Mouse (Mus musculus) myocyte (in vitro differentiated cells): ENCODE data around the gene Stk38. TPM values are rescaled to one million over a fixed set of nuclear protein-coding genes. Genes with fewer than 3 reads are reported as not detected.
"Not testable (repeated sequence)": the region's sequence is repeated elsewhere in the genome, so short reads cannot be mapped to it uniquely, and the experiment has no call there.

Source experiments
- H3K27me3 ChIP-seq: one replicate; pipeline ENCODE4 v1.6.1; 2011; ENCODE audit not compliant: control insufficient read depth, insufficient read depth, insufficient read length
- H3K36me3 ChIP-seq: one replicate; pipeline ENCODE4 v1.6.1; 2011; ENCODE audit not compliant: control insufficient read depth, insufficient read depth
- H3K4me2 ChIP-seq: one replicate; pipeline ENCODE4 v1.6.1; 2011; ENCODE audit warnings: low read depth, control low read depth
- H3K4me3 ChIP-seq: one replicate; pipeline ENCODE4 v1.5.1; 2011; ENCODE audit warnings: mild to moderate bottlenecking, control low read depth, moderate library complexity
- H3K79me2 ChIP-seq: one replicate; pipeline ENCODE4 v1.6.1; 2011; ENCODE audit not compliant: control insufficient read depth, insufficient read depth
- H3ac ChIP-seq: one replicate; pipeline ENCODE4 v1.6.1; 2011; ENCODE audit not compliant: control insufficient read depth, insufficient read length
- CEBPB ChIP-seq: IDR thresholded peaks from 2 replicates; pipeline ENCODE4 v1.6.1; 2011; ENCODE audit warnings: mild to moderate bottlenecking, moderate library complexity; ENCODE audit not compliant: poor library complexity, insufficient read depth, severe bottlenecking
- E2F4 ChIP-seq: IDR thresholded peaks from one replicate; pipeline ENCODE4 v1.6.1; 2011; ENCODE audit warnings: mild to moderate bottlenecking, control low read depth, moderate library complexity; ENCODE audit not compliant: insufficient read depth
- MAX ChIP-seq: IDR thresholded peaks from one replicate; pipeline ENCODE4 v1.6.1; 2011; ENCODE audit warnings: low read depth, mild to moderate bottlenecking, control low read depth
- MYOD1 ChIP-seq, 3 experiments: IDR thresholded peaks; one replicate each; pipeline ENCODE4 v1.6.1; 2011; ENCODE audit warnings: control low read depth in 2 of 3, low read depth in 2 of 3, mild to moderate bottlenecking in 2 of 3, moderate library complexity in 1 of 3; ENCODE audit not compliant: insufficient read length in 2 of 3, control insufficient read depth in 1 of 3
- MYOG ChIP-seq, 3 experiments: IDR thresholded peaks; one replicate each; pipeline ENCODE4 v1.6.1; 2011; ENCODE audit warnings: control low read depth in 2 of 3, low read depth in 2 of 3, mild to moderate bottlenecking in 2 of 3; ENCODE audit not compliant: insufficient read length in 2 of 3, control insufficient read depth in 1 of 3, insufficient read depth in 1 of 3
- POLR2A ChIP-seq: IDR thresholded peaks from one replicate; pipeline ENCODE4 v1.6.1; 2011; ENCODE audit warnings: low read depth, mild to moderate bottlenecking, control low read depth, moderate library complexity; ENCODE audit not compliant: insufficient read length
- POLR2AphosphoS2 ChIP-seq: IDR thresholded peaks from one replicate; pipeline ENCODE4 v1.6.1; 2011; ENCODE audit warnings: low read depth, control low read depth; ENCODE audit not compliant: insufficient read length
- REST ChIP-seq: IDR thresholded peaks from one replicate; pipeline ENCODE4 v1.6.1; 2011; ENCODE audit warnings: mild to moderate bottlenecking, control low read depth, moderate library complexity; ENCODE audit not compliant: insufficient read depth, insufficient read length
- SRF ChIP-seq: IDR thresholded peaks from one replicate; pipeline ENCODE4 v1.6.1; 2011; ENCODE audit warnings: low read depth; ENCODE audit not compliant: control insufficient read depth, insufficient read length
- TCF12 ChIP-seq: IDR thresholded peaks from one replicate; pipeline ENCODE4 v1.6.1; 2011; ENCODE audit warnings: mild to moderate bottlenecking, control low read depth; ENCODE audit not compliant: poor library complexity, insufficient read depth, severe bottlenecking
- TCF3 ChIP-seq: IDR thresholded peaks from one replicate; pipeline ENCODE4 v1.6.1; 2011; ENCODE audit warnings: low read depth, control low read depth; ENCODE audit not compliant: insufficient read length
- USF1 ChIP-seq: IDR thresholded peaks from one replicate; pipeline ENCODE4 v1.6.1; 2011; ENCODE audit warnings: low read depth, mild to moderate bottlenecking, control low read depth, moderate library complexity
- polyA plus RNA-seq: library from polyadenylated mRNA; unstranded; fragments of >200 nt; fragmentation: generic; extraction: Trizol; gene quantifications from one replicate; pipeline ENCODE4 v1.2.1, GENCODE M21; 2012; ENCODE audit warnings: missing spikeins

Gene Stk38
- polyA plus RNA-seq, 1 experiment = 28.3 TPM

- no peaks in the 10 kb centered on the region for H3K27me3 ChIP-seq
- H3ac ChIP-seq = no peak overlapping the region
- no peak overlapping the region for H3K4me3 ChIP-seq
- peaks cover 3% of the 10 kb centered on the region for H3K79me2 ChIP-seq
- TF ChIP-seq POLR2A (peak; percentile 65), E2F4 (no peak), POLR2AphosphoS2 (peak; percentile 80), SRF (no peak), MAX (no peak), TCF12 (no peak), TCF3 (no peak), MYOD1 (IDR thresholded peaks at IDR 0.05; ENCODE audit: control insufficient read depth in 1 of 3, insufficient read length in 2 of 3, low read depth in 2 of 3) (peak in 1 of 3 experiments; percentile 6), USF1 (no peak), CEBPB (no peak)
- no peak overlapping the region for H3K4me2 ChIP-seq
- H3K36me3 ChIP-seq = peaks cover 52% of the 10 kb centered on the region
Measured at GRCm38 (mm10) chr17:29045741-29046530, 38.1 kb upstream of the Stk38 start.

GRCm38 (mm10) chr17:29044925-29045319 lies 37.1 kb upstream of the Stk38 start:
- Histone ChIP-seq H3ac (no peak overlapping the region), H3K79me2 (peaks cover 13% of the 10 kb centered on the region), H3K4me2 (no peak overlapping the region), H3K36me3 (peaks cover 62% of the 10 kb centered on the region), H3K27me3 (no peaks in the 10 kb centered on the region), H3K4me3 (no peak overlapping the region)
- TF ChIP-seq REST = no peak

GRCm38 (mm10) chr17:29044146-29044924 lies 36.5 kb upstream of the Stk38 start:
- TF ChIP-seq POLR2A (peak; percentile 44), USF1 (no peak), CEBPB (no peak), TCF12 (no peak), E2F4 (no peak), MYOG (IDR thresholded peaks at IDR 0.05; ENCODE audit: control insufficient read depth in 1 of 3, insufficient read depth in 1 of 3, insufficient read length in 2 of 3, low read depth in 2 of 3) (no peak), MYOD1 (IDR thresholded peaks at IDR 0.05; ENCODE audit: control insufficient read depth in 1 of 3, insufficient read length in 2 of 3, low read depth in 2 of 3) (no peak), TCF3 (no peak), REST (no peak), SRF (no peak), POLR2AphosphoS2 (peak; percentile 87)

DNA sequence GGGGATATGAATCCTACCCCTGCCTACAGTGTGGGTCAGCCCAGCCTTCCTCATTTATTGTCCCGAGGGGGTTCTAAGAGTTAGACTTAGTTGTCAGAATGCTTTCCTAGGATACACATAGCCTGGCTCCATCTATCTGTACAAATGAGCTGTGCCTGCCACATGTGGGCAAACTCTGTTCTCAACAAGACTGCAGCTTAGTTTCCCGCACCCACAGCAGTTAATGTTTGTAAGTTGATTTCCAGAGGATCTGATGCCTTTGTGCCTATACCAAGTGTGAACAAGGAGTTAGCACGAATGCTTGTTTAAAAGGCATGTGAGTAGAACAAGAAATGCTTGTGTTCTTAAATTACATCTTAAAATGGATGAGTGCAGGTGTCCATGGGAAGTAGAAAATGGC lies 35.8 kb upstream of the Stk38 start:
- Histone ChIP-seq H3K4me3 (no peak overlapping the region), H3ac (no peak overlapping the region), H3K4me2 (no peak overlapping the region), H3K27me3 (no peaks in the 10 kb centered on the region), H3K79me2 (peaks cover 26% of the 10 kb centered on the region), H3K36me3 (peaks cover 76% of the 10 kb centered on the region)
- TF ChIP-seq TCF3 (no peak), POLR2A (no peak), POLR2AphosphoS2 (peak; percentile 60), MAX (no peak)

More at GRCm38 (mm10) chr17:29044146-29044924, 36.5 kb upstream of the Stk38 start:
- Histone ChIP-seq H3ac (no peak overlapping the region), H3K4me3 (no peak overlapping the region), H3K36me3 (peaks cover 68% of the 10 kb centered on the region), H3K27me3 (no peaks in the 10 kb centered on the region), H3K4me2 (no peak overlapping the region), H3K79me2 (peaks cover 19% of the 10 kb centered on the region)

DNA sequence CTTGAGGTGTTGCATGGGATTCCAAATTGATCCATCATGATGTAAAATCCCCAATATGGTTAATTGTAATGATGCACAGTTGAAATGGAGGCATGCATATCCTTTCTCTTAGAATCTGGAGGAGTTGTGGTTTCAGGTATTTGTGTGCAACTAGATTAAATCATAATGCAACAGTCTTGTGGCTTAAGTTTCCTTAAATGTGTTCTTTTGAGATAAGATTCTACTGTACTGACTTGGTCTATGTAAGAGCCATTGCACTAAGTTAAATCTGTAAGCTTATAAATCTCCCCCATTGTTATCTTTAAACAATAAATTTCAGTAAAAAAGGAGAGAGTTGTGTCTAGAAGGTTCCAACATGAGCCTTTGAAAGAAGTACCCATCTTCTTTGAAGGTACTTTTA lies 34.8 kb upstream of the Stk38 start:
- H3K4me3 ChIP-seq = no peak overlapping the region
- H3K79me2 ChIP-seq = peaks cover 36% of the 10 kb centered on the region
- H3K27me3 ChIP-seq = no peaks in the 10 kb centered on the region
- H3K4me2 ChIP-seq = no peak overlapping the region
- H3K36me3 ChIP-seq = peaks cover 84% of the 10 kb centered on the region
- TF ChIP-seq MYOG (IDR thresholded peaks at IDR 0.05; ENCODE audit: control insufficient read depth in 1 of 3, insufficient read depth in 1 of 3, insufficient read length in 2 of 3, low read depth in 2 of 3) = no peak
- TF ChIP-seq SRF = no peak
- no peak for TF ChIP-seq REST
- no peak for TF ChIP-seq TCF3
- TF ChIP-seq USF1 = no peak
- no peak overlapping the region for H3ac ChIP-seq

GRCm38 (mm10) chr17:29041632-29042031 lies 33.8 kb upstream of the Stk38 start:
- Histone ChIP-seq H3K36me3 (peaks cover 93% of the 10 kb centered on the region), H3K79me2 (peaks cover 46% of the 10 kb centered on the region)
- not testable (repeated sequence) for H3K27me3 ChIP-seq, H3ac ChIP-seq, H3K4me3 ChIP-seq, H3K4me2 ChIP-seq
